In the genomic region with DNA sequence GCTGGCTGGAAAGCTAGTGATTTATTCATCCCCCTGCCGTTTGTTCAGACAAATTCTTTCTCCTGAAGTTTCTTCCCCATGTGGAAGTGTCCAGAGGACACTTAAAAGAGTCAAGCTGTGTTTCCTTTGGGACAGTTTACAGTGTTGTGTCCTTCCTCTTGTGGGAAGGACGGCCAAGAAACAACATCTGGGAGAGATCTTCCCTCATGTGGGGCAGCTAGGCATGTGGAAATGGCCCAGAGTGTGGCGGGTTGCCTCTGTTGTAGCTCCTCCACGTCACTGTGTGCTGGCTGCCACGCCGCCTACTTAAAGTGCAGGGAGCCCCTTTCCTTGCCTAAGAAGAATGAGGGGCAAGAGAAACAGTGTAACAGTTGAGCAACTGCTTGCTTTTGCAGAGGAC, we compare ENCODE assay signal across 15 mouse cellular contexts. TPM values are rescaled to one million over a fixed set of nuclear protein-coding genes. Genes with fewer than 3 reads are reported as not detected.
A peak's percentile ranks its signal among the peaks of the same experiment; 100 is the strongest.
DNase-seq lines count a peak whose midpoint lies in the region; ATAC-seq and TF ChIP-seq lines count a peak whose summit lies in the region.
"Had no signal": no experiment of that assay in that cellular context is flagged by ENCODE, and none has a peak within 500 bp of the region (broad histone marks: within the 10 kb centered on the region; RNA-seq: fewer than 3 reads in every experiment).

No protein-coding gene starts in this region.

- 43% methylated on average over 6 of the region's 6 CpGs for WGBS in embryonic facial prominence, embryonic 14.5 days
- 62% methylated on average over 6 of the region's 6 CpGs for WGBS in embryonic facial prominence, embryonic 10.5 days
- WGBS in intestine, embryonic 15.5 days = 31% methylated on average over 6 of the region's 6 CpGs
- WGBS in intestine, postnatal 0 days = 48% methylated on average over 6 of the region's 6 CpGs
- WGBS in stomach, embryonic 16.5 days = 33% methylated on average over 6 of the region's 6 CpGs

- no peaks in the 10 kb centered on the region for H3K36me3 ChIP-seq in embryonic facial prominence, embryonic 14.5 days (ENCODE audit: control insufficient read depth, insufficient read depth, low read length)
- H3K36me3 ChIP-seq in embryonic facial prominence, embryonic 10.5 days (replicated peaks) = peaks cover 14% of the 10 kb centered on the region
- peaks cover 6% of the 10 kb centered on the region for H3K36me3 ChIP-seq in intestine, embryonic 15.5 days
- peaks cover 6% of the 10 kb centered on the region; the same call in 1 of the 2 replicates for H3K36me3 ChIP-seq in intestine, postnatal 0 days (ENCODE audit: control insufficient read depth, insufficient read depth)
- H3K36me3 ChIP-seq in stomach, embryonic 16.5 days (ENCODE audit: control insufficient read depth, insufficient read depth, low read length) = no peaks in the 10 kb centered on the region

- TF ChIP-seq CTCF in intestine, postnatal 0 days (IDR thresholded peaks at IDR 0.05; ENCODE audit: low read depth) = no peak

- no peak overlapping the region for H3K4me3 ChIP-seq in embryonic facial prominence, embryonic 14.5 days (ENCODE audit: low read depth, low read length)
- H3K4me3 ChIP-seq in embryonic facial prominence, embryonic 10.5 days = no peak overlapping the region
- no peak overlapping the region for H3K4me3 ChIP-seq in intestine, embryonic 15.5 days (replicated peaks)
- no peak overlapping the region for H3K4me3 ChIP-seq in intestine, postnatal 0 days (ENCODE audit: low read depth, low read length)
- no peak overlapping the region for H3K4me3 ChIP-seq in stomach, embryonic 16.5 days (replicated peaks; ENCODE audit: low read length)
- H3K4me3 ChIP-seq: forebrain, embryonic 12.5 days; neural tube, embryonic 12.5 days had no signal

- no peaks in the 10 kb centered on the region for H3K27me3 ChIP-seq in embryonic facial prominence, embryonic 14.5 days (replicated peaks; ENCODE audit: control insufficient read depth, insufficient read depth, low read length)
- H3K27me3 ChIP-seq in embryonic facial prominence, embryonic 10.5 days (replicated peaks; ENCODE audit: low read depth, poor library complexity, severe bottlenecking) = no peaks in the 10 kb centered on the region
- no peaks in the 10 kb centered on the region for H3K27me3 ChIP-seq in intestine, embryonic 15.5 days (replicated peaks)
- H3K27me3 ChIP-seq in intestine, postnatal 0 days (replicated peaks; ENCODE audit: control insufficient read depth, insufficient read depth, low read length) = no peaks in the 10 kb centered on the region
- no peaks in the 10 kb centered on the region for H3K27me3 ChIP-seq in stomach, embryonic 16.5 days (ENCODE audit: control insufficient read depth, insufficient read depth, low read length)
- H3K27me3 ChIP-seq: forebrain, embryonic 12.5 days; neural tube, embryonic 12.5 days had no signal

- no peak for ATAC-seq in embryonic facial prominence, embryonic 14.5 days (ENCODE audit: low read depth)
- ATAC-seq in intestine, embryonic 15.5 days = peak; percentile 47; the same call in 1 of the 2 replicates
- no peak for ATAC-seq in intestine, postnatal 0 days
- ATAC-seq in stomach, embryonic 16.5 days (ENCODE audit: insufficient read depth, low FRiP score) = peak; percentile 34; the same call in 1 of the 2 replicates
- ATAC-seq: hindbrain, postnatal 0 days had no signal

- H3K4me2 ChIP-seq in embryonic facial prominence, embryonic 14.5 days (ENCODE audit: low read depth, low read length) = no peak overlapping the region
- no peak overlapping the region for H3K4me2 ChIP-seq in intestine, embryonic 15.5 days (replicated peaks)
- no peak overlapping the region for H3K4me2 ChIP-seq in intestine, postnatal 0 days (replicated peaks; ENCODE audit: low read depth)
- H3K4me2 ChIP-seq in stomach, embryonic 16.5 days (ENCODE audit: low read depth, low read length) = no peak overlapping the region
- H3K4me2 ChIP-seq: forebrain, embryonic 12.5 days; neural tube, embryonic 12.5 days had no signal

- no peak overlapping the region; the same call in none of the 2 replicates for H3K27ac ChIP-seq in embryonic facial prominence, embryonic 14.5 days (replicated peaks; ENCODE audit: low read depth, low read length)
- no peak overlapping the region for H3K27ac ChIP-seq in embryonic facial prominence, embryonic 10.5 days (replicated peaks)
- 0 out of 2 replicates have a peak overlapping the region, but pooled peaks have one; percentile 23 for H3K27ac ChIP-seq in intestine, embryonic 15.5 days
- no peak overlapping the region for H3K27ac ChIP-seq in intestine, postnatal 0 days (ENCODE audit: low read depth, low read length)
- 0 out of 2 replicates have a peak overlapping the region, but pooled peaks have one; percentile 31 for H3K27ac ChIP-seq in stomach, embryonic 16.5 days (ENCODE audit: low read length)
- H3K27ac ChIP-seq: forebrain, embryonic 12.5 days; hindbrain, postnatal 0 days; neural tube, embryonic 12.5 days had no signal

- no peak overlapping the region for H3K9ac ChIP-seq in embryonic facial prominence, embryonic 14.5 days (ENCODE audit: low read depth, low read length)
- H3K9ac ChIP-seq in intestine, embryonic 15.5 days = no peak overlapping the region
- H3K9ac ChIP-seq in intestine, postnatal 0 days (ENCODE audit: low read depth, low read length) = no peak overlapping the region
- H3K9ac ChIP-seq in stomach, embryonic 16.5 days (ENCODE audit: low read length) = no peak overlapping the region
- H3K9ac ChIP-seq: forebrain, embryonic 12.5 days; neural tube, embryonic 12.5 days had no signal

- peak; percentile 8 for DNase-seq in embryonic facial prominence, embryonic 14.5 days (ENCODE audit: low spot score)
- no peak for DNase-seq in embryonic facial prominence, embryonic 10.5 days (ENCODE audit: low spot score)
- DNase-seq in testis, postnatal 14 days (ENCODE audit: low spot score) = peak; percentile 42
- no peak for DNase-seq in testis, postnatal 10 days (ENCODE audit: low spot score)
- no peak for DNase-seq in thymus, postnatal 4 days
- DNase-seq: cerebellum, adult 9-11 months; layer of hippocampus, postnatal 36 days; liver; spleen, adult 18-20 months had no signal

- H3K4me1 ChIP-seq in embryonic facial prominence, embryonic 14.5 days (ENCODE audit: control insufficient read depth, insufficient read depth, low read length) = no peaks in the 10 kb centered on the region
- H3K4me1 ChIP-seq in embryonic facial prominence, embryonic 10.5 days = 0 out of 2 replicates have a peak, but pooled peaks cover 2% of the 10 kb centered on the region
- peaks cover 4% of the 10 kb centered on the region; the same call in 1 of the 2 replicates for H3K4me1 ChIP-seq in intestine, embryonic 15.5 days (replicated peaks)
- H3K4me1 ChIP-seq in intestine, postnatal 0 days (replicated peaks; ENCODE audit: control insufficient read depth, insufficient read depth, low read length) = no peaks in the 10 kb centered on the region
- peaks cover 3% of the 10 kb centered on the region; the same call in 1 of the 2 replicates for H3K4me1 ChIP-seq in stomach, embryonic 16.5 days (ENCODE audit: control insufficient read depth, insufficient read depth, low read length)
- H3K4me1 ChIP-seq: forebrain, embryonic 12.5 days; neural tube, embryonic 12.5 days had no signal

- no peaks in the 10 kb centered on the region for H3K9me3 ChIP-seq in embryonic facial prominence, embryonic 14.5 days (ENCODE audit: control insufficient read depth, low read length)
- H3K9me3 ChIP-seq in embryonic facial prominence, embryonic 10.5 days = no peaks in the 10 kb centered on the region
- H3K9me3 ChIP-seq in intestine, embryonic 15.5 days = no peaks in the 10 kb centered on the region
- H3K9me3 ChIP-seq in intestine, postnatal 0 days (ENCODE audit: control insufficient read depth) = no peaks in the 10 kb centered on the region
- H3K9me3 ChIP-seq in stomach, embryonic 16.5 days (replicated peaks; ENCODE audit: control insufficient read depth, low read length) = no peaks in the 10 kb centered on the region
- H3K9me3 ChIP-seq: forebrain, embryonic 12.5 days; neural tube, embryonic 12.5 days had no signal

RNA-seq across cellular contexts. Expression of gene Anapc7, which starts 8.7 kb away (rescaled TPM):
- polyA plus RNA-seq in embryonic facial prominence, embryonic 14.5 days (2014; fragmentation: Nextera tagmentation; extraction: Ambion mirVana) = 23.1 and 24.9 TPM in 2 replicates
- 60.4 and 63.2 TPM in 2 replicates for polyA plus RNA-seq in embryonic facial prominence, embryonic 10.5 days (2016; fragmentation: Nextera tagmentation; extraction: Ambion mirVana)
- 35.2 and 38.3 TPM in 2 replicates for polyA plus RNA-seq in intestine, embryonic 15.5 days (2015; fragmentation: Nextera tagmentation; extraction: Ambion mirVana)
- 22.5 and 22.8 TPM in 2 replicates for polyA plus RNA-seq in intestine, postnatal 0 days (2015; fragmentation: Nextera tagmentation; extraction: Ambion mirVana)
- 38.5 and 41.3 TPM in 2 replicates for polyA plus RNA-seq in stomach, embryonic 16.5 days (2015; fragmentation: Nextera tagmentation; extraction: Ambion mirVana)

RNA-seq across cellular contexts. Expression of gene Arpc3, which starts 21.1 kb away (rescaled TPM):
- 50.3 and 51.8 TPM in 2 replicates for polyA plus RNA-seq in embryonic facial prominence, embryonic 14.5 days (2014; fragmentation: Nextera tagmentation; extraction: Ambion mirVana)
- 85.5 and 93.8 TPM in 2 replicates for polyA plus RNA-seq in embryonic facial prominence, embryonic 10.5 days (2016; fragmentation: Nextera tagmentation; extraction: Ambion mirVana)
- polyA plus RNA-seq in intestine, embryonic 15.5 days (2015; fragmentation: Nextera tagmentation; extraction: Ambion mirVana) = 128 and 138 TPM in 2 replicates
- polyA plus RNA-seq in intestine, postnatal 0 days (2015; fragmentation: Nextera tagmentation; extraction: Ambion mirVana) = 166 and 171 TPM in 2 replicates
- 161 and 164 TPM in 2 replicates for polyA plus RNA-seq in stomach, embryonic 16.5 days (2015; fragmentation: Nextera tagmentation; extraction: Ambion mirVana)

RNA-seq across cellular contexts. Expression of gene Fam216a, which starts 40.7 kb away (rescaled TPM):
- 73.9 and 77.3 TPM in 2 replicates for polyA plus RNA-seq in embryonic facial prominence, embryonic 14.5 days (2014; fragmentation: Nextera tagmentation; extraction: Ambion mirVana)
- polyA plus RNA-seq in embryonic facial prominence, embryonic 10.5 days (2016; fragmentation: Nextera tagmentation; extraction: Ambion mirVana) = 89.2 TPM in 2 replicates
- 44.0 and 48.0 TPM in 2 replicates for polyA plus RNA-seq in intestine, embryonic 15.5 days (2015; fragmentation: Nextera tagmentation; extraction: Ambion mirVana)
- polyA plus RNA-seq in intestine, postnatal 0 days (2015; fragmentation: Nextera tagmentation; extraction: Ambion mirVana) = 15.1 and 15.9 TPM in 2 replicates
- 35.4 and 35.8 TPM in 2 replicates for polyA plus RNA-seq in stomach, embryonic 16.5 days (2015; fragmentation: Nextera tagmentation; extraction: Ambion mirVana)

RNA-seq across cellular contexts. Expression of gene Gpn3, which starts 41.1 kb away (rescaled TPM):
- polyA plus RNA-seq in embryonic facial prominence, embryonic 14.5 days (2014; fragmentation: Nextera tagmentation; extraction: Ambion mirVana) = 62.1 and 64.7 TPM in 2 replicates
- 89.8 and 94.6 TPM in 2 replicates for polyA plus RNA-seq in embryonic facial prominence, embryonic 10.5 days (2016; fragmentation: Nextera tagmentation; extraction: Ambion mirVana)
- 62.9 and 67.2 TPM in 2 replicates for polyA plus RNA-seq in intestine, embryonic 15.5 days (2015; fragmentation: Nextera tagmentation; extraction: Ambion mirVana)
- polyA plus RNA-seq in intestine, postnatal 0 days (2015; fragmentation: Nextera tagmentation; extraction: Ambion mirVana) = 34.1 and 37.3 TPM in 2 replicates
- polyA plus RNA-seq in stomach, embryonic 16.5 days (2015; fragmentation: Nextera tagmentation; extraction: Ambion mirVana) = 57.0 and 57.9 TPM in 2 replicates

RNA-seq across cellular contexts. Expression of gene Vps29, which starts 58.7 kb away (rescaled TPM):
- 211 and 218 TPM in 2 replicates for polyA plus RNA-seq in embryonic facial prominence, embryonic 14.5 days (2014; fragmentation: Nextera tagmentation; extraction: Ambion mirVana)
- polyA plus RNA-seq in embryonic facial prominence, embryonic 10.5 days (2016; fragmentation: Nextera tagmentation; extraction: Ambion mirVana) = 194 and 197 TPM in 2 replicates
- 268 and 278 TPM in 2 replicates for polyA plus RNA-seq in intestine, embryonic 15.5 days (2015; fragmentation: Nextera tagmentation; extraction: Ambion mirVana)
- 333 and 338 TPM in 2 replicates for polyA plus RNA-seq in intestine, postnatal 0 days (2015; fragmentation: Nextera tagmentation; extraction: Ambion mirVana)
- 203 and 220 TPM in 2 replicates for polyA plus RNA-seq in stomach, embryonic 16.5 days (2015; fragmentation: Nextera tagmentation; extraction: Ambion mirVana)

Comparison
In these comparisons a context has a peak if more than half of its experiments do, and no peak if none do; other contexts are left out.
1. ATAC-seq: peak in intestine, embryonic 15.5 days (single experiment) and stomach, embryonic 16.5 days (single experiment); none in embryonic facial prominence, embryonic 14.5 days (single experiment) and intestine, postnatal 0 days (single experiment).
2. DNase-seq: peak in embryonic facial prominence, embryonic 14.5 days (single experiment) and testis, postnatal 14 days (single experiment); none in embryonic facial prominence, embryonic 10.5 days (single experiment), testis, postnatal 10 days (single experiment) and thymus, postnatal 4 days (single experiment).
3. H3K27ac ChIP-seq: peak in intestine, embryonic 15.5 days (single experiment) and stomach, embryonic 16.5 days (single experiment); none in embryonic facial prominence, embryonic 14.5 days (single experiment), embryonic facial prominence, embryonic 10.5 days (single experiment) and intestine, postnatal 0 days (single experiment).